Mouse (Mus musculus) forebrain, embryonic 11.5 days (tissue): Measurements from ENCODE around the gene Papolb. TPM values are rescaled to one million over a fixed set of nuclear protein-coding genes. Genes with fewer than 3 reads are reported as not detected.

ENCODE experiments used
- ATAC-seq: fragments of 200-750 bp; cut with Nextera tagmentation; replicated peaks from 2 replicates; pipeline ENCODE4 v1.8.0; 2017; ENCODE audit warnings: moderate TSS enrichment; ENCODE audit not compliant: low FRiP score
- DNase-seq: peaks from one replicate; pipeline ENCODE4 v3.0.0-alpha.2; 2017; ENCODE audit warnings: low spot score
- H3K27ac ChIP-seq: fragments of 300-500 bp; sonication (generic); 2 replicates; pipeline ENCODE4 v1.5.1; 2014; ENCODE audit warnings: low read depth, low read length
- H3K27me3 ChIP-seq: fragments of 300-500 bp; sonication (generic); 2 replicates; pipeline ENCODE4 v1.6.1; 2014; ENCODE audit warnings: mild to moderate bottlenecking, low read length, mixed read lengths; ENCODE audit not compliant: control insufficient read depth, insufficient read depth
- H3K36me3 ChIP-seq: fragments of 300-500 bp; sonication (generic); 2 replicates; pipeline ENCODE4 v1.6.1; 2014; ENCODE audit warnings: mild to moderate bottlenecking, low read length, moderate library complexity, mixed read lengths; ENCODE audit not compliant: control insufficient read depth, insufficient read depth
- H3K4me1 ChIP-seq: fragments of 300-500 bp; sonication (generic); replicated peaks from 2 replicates; pipeline ENCODE4 v1.6.1; 2014; ENCODE audit warnings: low read length, mixed read lengths; ENCODE audit not compliant: control insufficient read depth, insufficient read depth
- H3K4me2 ChIP-seq: fragments of 300-500 bp; sonication (generic); 2 replicates; pipeline ENCODE4 v1.6.1; 2014; ENCODE audit warnings: low read depth, mild to moderate bottlenecking, low read length, moderate library complexity, mixed read lengths; ENCODE audit not compliant: severe bottlenecking
- H3K4me3 ChIP-seq: fragments of 300-500 bp; sonication (generic); 2 replicates; pipeline ENCODE4 v1.5.1; 2014; ENCODE audit warnings: low read depth, low read length
- H3K9ac ChIP-seq: fragments of 300-500 bp; sonication (generic); 2 replicates; pipeline ENCODE4 v1.6.1; 2014; ENCODE audit warnings: low read length
- H3K9me3 ChIP-seq: fragments of 300-500 bp; sonication (generic); 2 replicates; pipeline ENCODE4 v1.6.1; 2016; ENCODE audit warnings: low read length, mixed read lengths; ENCODE audit not compliant: control insufficient read depth
- WGBS: fragments of 180-500 bp; shearing (Covaris S2); extraction: QIAGEN DNeasy Blood & Tissue Kit; methylation state at CpG from one replicate; pipeline ENCODE4 v1.1.7; 2014; 5-methylcytosine and 5-hydroxymethylcytosine counted together
- polyA plus RNA-seq: library from polyadenylated mRNA; unstranded; fragments of >200 nt; fragmentation: Nextera tagmentation; extraction: Ambion mirVana; gene quantifications from 2 replicates; pipeline ENCODE4 v1.2.1, GENCODE M21; 2014

The Papolb gene
- polyA plus RNA-seq, 1 experiment from 2014 or later, result 0.25 TPM

DNA sequence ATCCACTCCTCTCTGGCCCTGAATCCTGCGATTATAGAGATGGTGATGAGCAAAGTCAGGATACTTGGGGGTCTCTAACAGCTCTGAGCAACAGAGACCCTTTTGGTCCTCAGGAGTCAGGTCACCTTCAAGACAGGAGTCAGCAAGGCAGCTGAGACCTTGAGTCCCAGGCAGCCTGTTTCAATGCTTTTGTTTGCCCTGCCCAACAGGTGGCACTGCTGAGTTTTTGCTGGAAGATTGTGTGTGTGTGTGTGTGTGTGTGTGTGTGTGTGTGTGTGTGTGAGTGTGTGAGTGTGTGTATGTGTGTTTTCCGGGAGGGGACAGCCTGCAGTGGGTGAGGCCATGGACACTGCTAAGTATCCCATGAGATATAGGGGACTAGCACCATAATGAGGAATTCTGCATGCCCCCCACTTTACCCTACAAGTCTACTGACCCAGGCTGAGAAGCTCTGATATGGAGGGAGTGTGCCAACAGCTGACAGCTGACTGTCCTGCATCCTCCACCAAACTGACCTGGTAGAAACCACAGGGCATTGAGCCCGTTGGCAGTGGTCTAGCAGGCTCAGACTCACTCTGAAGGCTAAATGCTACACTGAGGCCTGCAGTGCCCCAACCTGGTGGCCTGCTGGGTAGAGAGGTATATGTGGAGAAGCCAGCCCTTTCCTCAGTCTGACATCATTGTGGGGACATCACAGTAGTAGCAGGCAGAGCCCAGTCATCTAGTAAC is 24.0 kb downstream of the Papolb start:
- 79% methylated on average over 3 of the region's 3 CpGs for WGBS
- Histone ChIP-seq H3K36me3 (no peaks in the 10 kb centered on the region), H3K9ac (no peak overlapping the region), H3K4me2 (no peak overlapping the region), H3K27ac (no peak overlapping the region), H3K9me3 (no peaks in the 10 kb centered on the region), H3K4me3 (no peak overlapping the region), H3K27me3 (no peaks in the 10 kb centered on the region), H3K4me1 (peaks cover 9% of the 10 kb centered on the region)
- no peak for DNase-seq
- no peak for ATAC-seq

DNA sequence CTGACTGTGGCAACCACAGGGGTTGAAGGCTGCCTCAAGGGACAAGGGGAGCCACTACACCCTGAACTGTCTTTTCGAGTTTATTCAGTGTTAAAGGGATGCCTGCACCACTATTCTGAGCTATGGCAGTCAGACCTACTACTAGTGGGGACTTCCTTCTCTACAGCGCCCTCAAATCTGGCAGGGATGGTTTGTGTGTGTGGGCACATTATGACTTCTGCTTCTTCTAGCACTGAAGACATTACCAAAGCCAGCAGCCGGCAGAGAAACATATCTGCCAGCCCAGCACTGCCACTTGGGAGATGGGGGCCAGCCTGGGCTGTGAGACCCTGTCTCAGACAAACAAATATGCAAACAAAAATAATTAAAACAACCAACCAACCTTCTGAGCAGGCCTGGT is 25.7 kb downstream of the Papolb start:
- Histone ChIP-seq H3K9ac (no peak overlapping the region), H3K27ac (no peak overlapping the region), H3K4me2 (no peak overlapping the region), H3K4me1 (peaks cover 2% of the 10 kb centered on the region), H3K4me3 (no peak overlapping the region), H3K9me3 (no peaks in the 10 kb centered on the region), H3K36me3 (no peaks in the 10 kb centered on the region), H3K27me3 (no peaks in the 10 kb centered on the region)
- ATAC-seq, result no peak
- WGBS, result 79% methylated on average over 3 of the region's 3 CpGs
- DNase-seq, result no peak

DNA sequence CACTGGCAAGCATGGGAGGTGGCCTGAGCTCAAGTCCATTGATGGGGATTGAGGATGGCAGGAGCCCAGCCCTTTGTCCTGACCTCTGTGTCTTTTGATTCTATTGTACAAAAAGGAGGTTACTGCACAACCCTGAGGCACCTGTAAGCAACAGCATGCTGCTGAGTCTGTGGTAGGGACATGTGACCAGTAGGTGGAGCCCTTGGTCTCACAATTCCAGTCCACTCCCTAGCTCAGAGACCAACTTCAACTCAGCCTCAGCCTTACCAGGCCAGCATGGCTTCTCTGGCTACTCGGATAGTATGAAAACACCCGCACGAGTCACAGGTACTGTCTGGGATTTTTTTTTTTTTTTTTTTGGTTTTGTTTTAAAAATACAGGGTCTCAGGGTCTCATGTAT is 27.5 kb downstream of the Papolb start:
- Histone ChIP-seq H3K4me1 (no peaks in the 10 kb centered on the region), H3K9ac (no peak overlapping the region), H3K27me3 (no peaks in the 10 kb centered on the region), H3K4me3 (no peak overlapping the region), H3K9me3 (no peaks in the 10 kb centered on the region), H3K27ac (no peak overlapping the region), H3K36me3 (no peaks in the 10 kb centered on the region), H3K4me2 (no peak overlapping the region)
- 11% methylated on average over 3 of the region's 3 CpGs for WGBS
- peak; percentile 91 for ATAC-seq
- peak; percentile 89 for DNase-seq

DNA sequence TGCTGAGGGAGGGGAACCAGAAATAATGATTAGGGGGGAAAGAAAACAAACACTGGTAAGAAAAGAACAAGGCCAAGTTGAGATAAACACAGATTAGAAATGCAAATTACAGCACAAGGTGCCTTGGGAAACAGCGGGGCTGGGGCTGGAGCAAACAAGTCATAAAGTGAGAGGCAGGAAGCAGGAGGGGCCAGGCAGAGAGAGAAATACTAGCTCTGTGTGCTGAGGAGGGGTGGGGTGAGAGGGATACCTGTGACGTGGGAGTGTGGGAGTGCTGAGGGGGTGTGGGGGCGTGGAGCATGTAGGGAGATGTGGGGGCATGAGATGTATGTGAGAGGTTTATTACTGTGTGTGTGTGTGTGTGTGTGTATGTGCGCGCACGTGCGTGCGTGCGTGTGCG is 29.0 kb downstream of the Papolb start:
- Histone ChIP-seq H3K27ac (no peak overlapping the region), H3K27me3 (no peaks in the 10 kb centered on the region), H3K9me3 (no peaks in the 10 kb centered on the region), H3K36me3 (no peaks in the 10 kb centered on the region), H3K4me3 (no peak overlapping the region), H3K4me1 (no peaks in the 10 kb centered on the region), H3K9ac (no peak overlapping the region), H3K4me2 (no peak overlapping the region)
- WGBS, result 82% methylated on average over 10 of the region's 10 CpGs
- DNase-seq (no peak), ATAC-seq (no peak)

DNA sequence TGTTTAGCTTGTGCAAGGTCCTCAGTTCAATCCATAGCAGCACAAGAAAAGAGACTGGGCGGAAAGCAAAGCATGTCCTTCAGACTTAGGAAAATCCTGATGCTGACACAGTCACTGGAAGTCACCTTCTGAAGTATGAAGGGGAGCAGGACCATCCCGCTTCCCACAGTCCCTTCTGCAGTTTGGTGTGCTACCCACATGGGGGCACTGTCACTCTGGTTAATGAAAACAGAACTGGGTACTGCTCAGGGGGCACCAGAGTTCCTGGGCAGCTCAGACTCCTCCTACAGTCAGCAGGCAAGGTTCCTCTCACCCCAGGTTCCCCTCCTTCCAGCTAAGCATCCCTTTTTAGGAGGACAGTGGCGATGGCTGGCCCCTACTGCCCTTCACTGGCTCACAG is 30.9 kb downstream of the Papolb start:
- Histone ChIP-seq H3K4me2 (no peak overlapping the region), H3K4me3 (no peak overlapping the region), H3K27me3 (no peaks in the 10 kb centered on the region), H3K9me3 (no peaks in the 10 kb centered on the region), H3K9ac (no peak overlapping the region), H3K4me1 (0 out of 2 replicates have a peak, but pooled peaks cover 2% of the 10 kb centered on the region), H3K27ac (no peak overlapping the region), H3K36me3 (no peaks in the 10 kb centered on the region)
- no peak; the same call in 1 of the 2 replicates for ATAC-seq
- WGBS, result 23% methylated on average over 3 of the region's 3 CpGs
- DNase-seq, result peak; percentile 65

DNA sequence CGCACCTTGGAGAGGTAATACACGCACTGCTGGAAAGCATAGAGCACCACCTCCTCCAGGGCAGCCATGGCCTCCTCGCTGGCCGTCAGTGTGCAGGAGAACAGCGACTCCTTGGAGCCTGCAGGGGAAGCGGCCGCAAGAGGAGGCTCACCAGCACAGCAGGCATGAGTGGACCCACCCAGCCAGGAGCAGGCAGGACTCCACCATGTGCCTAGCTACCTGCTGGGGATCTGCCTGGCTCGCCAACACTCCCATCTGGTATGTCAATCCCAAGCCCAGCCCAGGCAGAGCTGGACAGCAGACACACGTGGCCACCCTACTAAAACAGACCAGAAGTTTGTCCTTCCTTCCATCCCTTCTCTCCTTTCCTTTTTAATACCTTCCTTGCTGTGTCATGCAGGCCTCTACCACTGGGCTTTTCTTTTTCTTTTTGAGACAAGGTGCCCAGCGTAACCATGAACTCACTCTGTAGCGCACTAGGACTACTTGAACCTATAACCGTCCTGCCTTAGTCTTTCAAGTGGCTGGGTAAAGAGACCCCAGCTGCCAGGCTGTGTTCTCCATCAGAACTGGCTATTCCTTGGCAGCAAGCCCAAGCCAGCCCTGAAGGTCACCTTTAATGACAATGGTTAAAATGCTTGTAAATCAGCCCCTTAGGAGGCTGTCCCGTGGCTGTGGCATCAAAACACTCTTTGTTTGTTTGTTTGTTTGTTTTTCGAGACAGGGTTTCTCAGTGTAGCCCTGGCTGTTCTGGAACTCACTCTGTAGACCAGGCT is 34.4 kb downstream of the Papolb start:
- H3K27me3 ChIP-seq, result no peaks in the 10 kb centered on the region
- no peak overlapping the region for H3K4me2 ChIP-seq
- ATAC-seq (no peak), DNase-seq (no peak)
- WGBS, result 64% methylated on average over 14 of the region's 14 CpGs
- H3K4me3 ChIP-seq, result no peak overlapping the region
- H3K4me1 ChIP-seq, result 0 out of 2 replicates have a peak, but pooled peaks cover 2% of the 10 kb centered on the region
- H3K9me3 ChIP-seq, result no peaks in the 10 kb centered on the region
- no peak overlapping the region for H3K9ac ChIP-seq
- H3K36me3 ChIP-seq, result no peaks in the 10 kb centered on the region
- no peak overlapping the region for H3K27ac ChIP-seq

DNA sequence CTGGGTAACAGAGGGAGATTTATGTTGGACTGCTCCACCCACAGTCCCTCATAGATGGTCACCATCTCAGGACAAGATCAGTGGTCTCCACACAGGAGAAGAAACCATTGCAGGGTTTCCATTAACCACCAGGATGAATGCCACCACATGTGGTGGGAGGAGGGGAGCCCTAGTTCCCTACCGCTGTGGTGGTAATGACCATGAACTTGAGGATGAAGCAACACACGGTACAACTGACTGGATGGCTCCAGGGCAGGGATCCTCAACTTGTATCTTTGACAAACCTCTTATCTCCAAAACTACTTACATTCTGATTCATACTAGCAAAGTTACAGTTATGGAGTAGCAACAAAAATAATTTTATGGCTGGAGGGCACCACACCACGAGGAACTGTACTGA is 36.6 kb downstream of the Papolb start:
- Histone ChIP-seq H3K27ac (no peak overlapping the region), H3K36me3 (no peaks in the 10 kb centered on the region), H3K9ac (no peak overlapping the region), H3K4me1 (0 out of 2 replicates have a peak, but pooled peaks cover 2% of the 10 kb centered on the region), H3K4me3 (no peak overlapping the region), H3K27me3 (no peaks in the 10 kb centered on the region), H3K4me2 (no peak overlapping the region), H3K9me3 (no peaks in the 10 kb centered on the region)
- DNase-seq (no peak), ATAC-seq (no peak)
- 91% methylated on average over 3 of the region's 3 CpGs for WGBS

DNA sequence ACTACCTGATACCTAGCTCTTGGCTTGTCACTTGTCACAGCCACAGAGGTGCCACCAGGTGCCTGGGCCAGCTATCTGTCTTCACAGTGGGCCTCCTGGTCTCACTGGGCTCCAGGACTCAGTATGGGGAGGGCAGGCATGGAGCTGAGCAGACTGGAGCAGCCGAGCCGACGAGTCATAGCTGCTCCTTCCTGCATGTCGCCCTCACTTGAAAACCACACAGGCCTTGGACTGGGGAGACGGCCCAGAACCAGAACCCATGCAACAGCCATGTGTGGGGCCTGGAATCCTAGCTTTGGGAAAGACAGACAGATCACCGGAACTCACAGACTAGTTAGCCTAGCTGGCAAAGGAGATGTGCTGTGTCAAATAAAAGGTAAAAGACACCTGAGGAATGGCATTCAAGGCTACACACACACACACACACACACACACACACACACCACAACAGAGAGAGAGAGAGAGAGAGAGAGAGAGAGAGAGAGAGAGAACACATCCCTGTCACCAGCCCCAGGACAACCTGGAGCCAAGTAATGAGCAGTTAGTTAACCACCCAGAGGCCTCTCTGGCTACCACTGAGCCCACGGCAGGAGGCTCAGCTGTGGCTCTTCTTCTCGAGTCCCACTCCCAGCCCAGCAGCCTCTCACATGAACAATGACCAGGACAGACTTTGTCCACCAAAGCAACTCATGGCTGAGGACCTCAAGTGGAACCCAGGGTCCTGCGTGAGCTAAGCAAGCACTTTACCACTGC is 39.7 kb downstream of the Papolb start:
- Histone ChIP-seq H3K4me2 (no peak overlapping the region), H3K9ac (no peak overlapping the region), H3K27me3 (no peaks in the 10 kb centered on the region), H3K27ac (no peak overlapping the region), H3K4me1 (0 out of 2 replicates have a peak, but pooled peaks cover under 1% of the 10 kb centered on the region), H3K4me3 (no peak overlapping the region), H3K36me3 (no peaks in the 10 kb centered on the region), H3K9me3 (no peaks in the 10 kb centered on the region)
- no peak for ATAC-seq
- 80% methylated on average over 9 of the region's 9 CpGs for WGBS
- DNase-seq, result no peak
